Mouse (Mus musculus) C2C12 (cell line): ENCODE results near the gene Tnip2.

Experiments used
- CEBPB ChIP-seq: IDR thresholded peaks from one replicate; pipeline ENCODE4 v1.6.1; 2011; ENCODE audit warnings: low read depth, mild to moderate bottlenecking, control low read depth, moderate library complexity
- CTCF ChIP-seq: IDR thresholded peaks from one replicate; pipeline ENCODE4 v1.5.1; 2011; ENCODE audit not compliant: control insufficient read depth, insufficient read depth, insufficient read length

GRCm38 (mm10) chr5:34458994-34459393 lies 54.8 kb downstream of the Tnip2 start:
- TF ChIP-seq CTCF (no peak), CEBPB (no peak)
